Mouse (Mus musculus) embryonic facial prominence, embryonic 14.5 days (tissue): ENCODE data around the gene Prdm10. TPM values are rescaled to one million over a fixed set of nuclear protein-coding genes. Genes with fewer than 3 reads are reported as not detected.

ENCODE experiments used
- ATAC-seq: fragments of 200-750 bp; cut with Nextera tagmentation; 2 replicates; pipeline ENCODE4 v1.8.0; 2017; ENCODE audit warnings: low read depth, moderate number of reproducible peaks, moderate TSS enrichment
- DNase-seq: peaks from one replicate; pipeline ENCODE4 v3.0.0-alpha.2; 2015; ENCODE audit warnings: low spot score
- H3K27ac ChIP-seq: fragments of 300-500 bp; sonication (generic); replicated peaks from 2 replicates; pipeline ENCODE4 v1.5.1; 2014; ENCODE audit warnings: low read depth, mild to moderate bottlenecking, low read length, moderate library complexity
- H3K27me3 ChIP-seq: fragments of 300-500 bp; sonication (generic); replicated peaks from 2 replicates; pipeline ENCODE4 v1.6.1; 2014; ENCODE audit warnings: low read length; ENCODE audit not compliant: control insufficient read depth, insufficient read depth
- H3K36me3 ChIP-seq: fragments of 300-500 bp; sonication (generic); 2 replicates; pipeline ENCODE4 v1.6.1; 2014; ENCODE audit warnings: low read length, mixed read lengths; ENCODE audit not compliant: control insufficient read depth, insufficient read depth
- H3K4me1 ChIP-seq: fragments of 300-500 bp; sonication (generic); 2 replicates; pipeline ENCODE4 v1.6.1; 2014; ENCODE audit warnings: antibody characterized with exemption, low read length; ENCODE audit not compliant: control insufficient read depth, insufficient read depth
- H3K4me2 ChIP-seq: fragments of 300-500 bp; sonication (generic); 2 replicates; pipeline ENCODE4 v1.6.1; 2014; ENCODE audit warnings: low read depth, mild to moderate bottlenecking, low read length, moderate library complexity, mixed read lengths
- H3K4me3 ChIP-seq: fragments of 300-500 bp; sonication (generic); 2 replicates; pipeline ENCODE4 v1.5.1; 2014; ENCODE audit warnings: low read depth, mild to moderate bottlenecking, low read length
- H3K9ac ChIP-seq: fragments of 300-500 bp; sonication (generic); 2 replicates; pipeline ENCODE4 v1.6.1; 2014; ENCODE audit warnings: low read depth, mild to moderate bottlenecking, low read length, moderate library complexity, mixed read lengths
- H3K9me3 ChIP-seq: fragments of 300-500 bp; sonication (generic); 2 replicates; pipeline ENCODE4 v1.6.1; 2016; ENCODE audit warnings: low read length; ENCODE audit not compliant: control insufficient read depth
- WGBS: fragments of 180-500 bp; shearing (Covaris S2); extraction: QIAGEN DNeasy Blood & Tissue Kit; methylation state at CpG from one replicate; pipeline ENCODE4 v1.1.7; 2014; 5-methylcytosine and 5-hydroxymethylcytosine counted together
- polyA plus RNA-seq: library from polyadenylated mRNA; unstranded; fragments of >200 nt; fragmentation: Nextera tagmentation; extraction: Ambion mirVana; gene quantifications from 2 replicates; pipeline ENCODE4 v1.2.1, GENCODE M21; 2014

Prdm10 gene
- polyA plus RNA-seq, 1 experiment from 2014 or later: 5.4 TPM

GRCm38 (mm10) chr9:31243306-31243938 is 36.9 kb upstream of the Prdm10 start:
- peak; percentile 24 for DNase-seq
- no peaks in the 10 kb centered on the region for H3K36me3 ChIP-seq
- H3K9me3 ChIP-seq: no peaks in the 10 kb centered on the region
- no peaks in the 10 kb centered on the region for H3K27me3 ChIP-seq
- H3K4me2 ChIP-seq: peak overlapping the region; percentile 10
- H3K4me1 ChIP-seq: no peaks in the 10 kb centered on the region
- ATAC-seq: no peak
- WGBS: 75% methylated on average over 18 of the region's 18 CpGs
- no peak overlapping the region for H3K4me3 ChIP-seq
- no peak overlapping the region for H3K27ac ChIP-seq
- no peak overlapping the region for H3K9ac ChIP-seq

- Histone ChIP-seq H3K27me3 (no peaks in the 10 kb centered on the region), H3K9me3 (no peaks in the 10 kb centered on the region), H3K4me2 (no peak overlapping the region), H3K36me3 (no peaks in the 10 kb centered on the region), H3K4me3 (no peak overlapping the region), H3K9ac (no peak overlapping the region), H3K4me1 (no peaks in the 10 kb centered on the region), H3K27ac (no peak overlapping the region)
- DNase-seq (no peak), ATAC-seq (no peak)
- WGBS: 75% methylated on average over 5 of the region's 5 CpGs
These were observed 36.4 kb upstream of the Prdm10 start for GRCm38 (mm10) chr9:31243939-31244333.

- no peak for DNase-seq
- 92% methylated on average over 6 of the region's 6 CpGs for WGBS
- H3K4me1 ChIP-seq: no peaks in the 10 kb centered on the region
These were observed 35.3 kb upstream of the Prdm10 start for GRCm38 (mm10) chr9:31245006-31245405.

GRCm38 (mm10) chr9:31246421-31246820 is 33.9 kb upstream of the Prdm10 start:
- no peaks in the 10 kb centered on the region for H3K27me3 ChIP-seq
- H3K9ac ChIP-seq: no peak overlapping the region
- no peak overlapping the region for H3K4me2 ChIP-seq
- ATAC-seq (0 out of 2 replicates have a peak, but pooled peaks have one; percentile 18), DNase-seq (no peak)
- H3K4me1 ChIP-seq: no peaks in the 10 kb centered on the region
- 62% methylated on average over 6 of the region's 6 CpGs for WGBS
- H3K36me3 ChIP-seq: no peaks in the 10 kb centered on the region
- no peak overlapping the region for H3K27ac ChIP-seq
- H3K9me3 ChIP-seq: no peaks in the 10 kb centered on the region
- H3K4me3 ChIP-seq: no peak overlapping the region

More at GRCm38 (mm10) chr9:31245006-31245405, 35.3 kb upstream of the Prdm10 start:
- Histone ChIP-seq H3K4me3 (no peak overlapping the region), H3K27ac (no peak overlapping the region), H3K4me2 (no peak overlapping the region), H3K9ac (no peak overlapping the region), H3K27me3 (no peaks in the 10 kb centered on the region), H3K9me3 (no peaks in the 10 kb centered on the region), H3K36me3 (no peaks in the 10 kb centered on the region)
- no peak for ATAC-seq

GRCm38 (mm10) chr9:31247447-31248220 is 32.7 kb upstream of the Prdm10 start:
- H3K27ac ChIP-seq: no peak overlapping the region

GRCm38 (mm10) chr9:31252182-31252799 is 28.0 kb upstream of the Prdm10 start:
- H3K27ac ChIP-seq: no peak overlapping the region
- H3K4me3 ChIP-seq: no peak overlapping the region
- no peak overlapping the region for H3K9ac ChIP-seq
- H3K4me1 ChIP-seq: no peaks in the 10 kb centered on the region
- H3K36me3 ChIP-seq: no peaks in the 10 kb centered on the region
- no peaks in the 10 kb centered on the region for H3K9me3 ChIP-seq
- no peak for ATAC-seq
- WGBS: 73% methylated on average over 10 of the region's 10 CpGs
- H3K4me2 ChIP-seq: no peak overlapping the region
- no peaks in the 10 kb centered on the region for H3K27me3 ChIP-seq
- DNase-seq: no peak

More at GRCm38 (mm10) chr9:31247447-31248220, 32.7 kb upstream of the Prdm10 start:
- H3K4me3 ChIP-seq: no peak overlapping the region
- no peak for ATAC-seq
- no peak overlapping the region for H3K9ac ChIP-seq
- no peak overlapping the region for H3K4me2 ChIP-seq
- H3K9me3 ChIP-seq: no peaks in the 10 kb centered on the region
- no peaks in the 10 kb centered on the region for H3K27me3 ChIP-seq
- WGBS: 77% methylated on average over 8 of the region's 8 CpGs
- no peak for DNase-seq
- H3K4me1 ChIP-seq: no peaks in the 10 kb centered on the region
- H3K36me3 ChIP-seq: no peaks in the 10 kb centered on the region

- peak; percentile 44; the same call in 1 of the 2 replicates for ATAC-seq
- H3K9me3 ChIP-seq: no peaks in the 10 kb centered on the region
- H3K4me1 ChIP-seq: no peaks in the 10 kb centered on the region
- 34% methylated on average over 10 of the region's 10 CpGs for WGBS
- no peak overlapping the region; the same call in none of the 2 replicates for H3K27ac ChIP-seq
- DNase-seq: peak; percentile 51
- no peaks in the 10 kb centered on the region for H3K27me3 ChIP-seq
- H3K4me3 ChIP-seq: peak overlapping the region; percentile 12; the same call in 1 of the 2 replicates
- H3K4me2 ChIP-seq: peak overlapping the region; percentile 38
- H3K9ac ChIP-seq: no peak overlapping the region
- H3K36me3 ChIP-seq: no peaks in the 10 kb centered on the region
These were observed 27.0 kb upstream of the Prdm10 start for GRCm38 (mm10) chr9:31253311-31253734.

GRCm38 (mm10) chr9:31253866-31254696 is 26.3 kb upstream of the Prdm10 start:
- H3K27ac ChIP-seq: peak overlapping the region; percentile 22; the same call in 1 of the 2 replicates
- ATAC-seq: no peak; the same call in 1 of the 2 replicates

More at GRCm38 (mm10) chr9:31253866-31254696, 26.3 kb upstream of the Prdm10 start:
- WGBS: 63% methylated on average over 11 of the region's 11 CpGs
- Histone ChIP-seq H3K9ac (no peak overlapping the region), H3K4me2 (no peak overlapping the region), H3K27me3 (no peaks in the 10 kb centered on the region), H3K9me3 (no peaks in the 10 kb centered on the region), H3K36me3 (no peaks in the 10 kb centered on the region), H3K4me1 (no peaks in the 10 kb centered on the region), H3K4me3 (no peak overlapping the region)
- DNase-seq: no peak
